Mouse (Mus musculus) heart, adult 2 months (tissue): Measurements from ENCODE around the gene Kcnip1.
A peak's percentile ranks its signal among the peaks of the same experiment; 100 is the strongest.

Experiments used
- CTCF ChIP-seq: fragments of 200-600 bp; IDR thresholded peaks from 2 replicates; pipeline ENCODE4 v1.8.1; 2022; ENCODE audit warnings: antibody characterized with exemption, mild to moderate bottlenecking, moderate library complexity
- EP300 ChIP-seq: fragments of 200-500 bp; IDR thresholded peaks from 2 replicates; pipeline ENCODE4 v1.6.1; 2011; ENCODE audit warnings: low read depth, low read length, control low read depth; ENCODE audit not compliant: insufficient read depth

DNA sequence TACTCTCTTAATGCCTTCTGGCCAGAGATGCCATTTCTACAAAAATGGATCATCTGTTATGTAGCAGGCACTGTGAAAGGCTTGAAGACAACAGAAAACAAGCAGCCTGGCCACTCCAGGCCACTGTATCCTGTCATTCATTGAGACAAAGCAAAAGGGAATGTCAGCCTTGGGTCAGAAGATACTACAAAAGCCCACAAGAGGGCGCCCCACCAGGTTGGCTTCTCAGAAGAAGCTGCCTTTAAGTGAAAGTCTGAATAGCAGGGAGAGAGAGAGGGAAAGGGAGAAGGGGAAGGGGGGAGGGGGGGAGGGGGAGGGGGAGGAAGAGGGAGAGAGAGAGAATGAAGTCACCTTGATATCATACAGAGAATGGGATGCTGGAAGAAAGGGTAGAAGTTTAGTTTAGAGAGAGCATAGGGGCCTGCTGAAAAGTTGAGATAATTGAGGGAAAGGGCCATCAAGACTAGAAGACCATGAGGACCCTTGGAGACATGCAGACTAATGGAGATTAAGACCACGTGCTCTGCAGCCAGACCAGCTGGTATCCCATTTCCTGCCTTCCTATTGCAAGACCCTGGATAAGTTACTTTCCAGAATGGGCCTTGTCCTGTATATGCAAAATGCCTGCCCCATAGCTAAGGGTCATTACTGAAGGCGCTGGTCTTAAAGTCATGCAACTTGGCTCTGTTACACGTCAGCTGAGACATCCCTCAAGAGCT is 48.7 kb downstream of the Kcnip1 start:
- TF ChIP-seq CTCF (peak; percentile 36), EP300 (no peak)
